Mouse (Mus musculus): Measurements from ENCODE around the gene Etl4. TPM values are rescaled to one million over a fixed set of nuclear protein-coding genes. Genes with fewer than 3 reads are reported as not detected.

Gene Etl4
- total and polyA plus RNA-seq, 2 experiments from 2014 or later: 6.4 to 14.8 TPM

DNA sequence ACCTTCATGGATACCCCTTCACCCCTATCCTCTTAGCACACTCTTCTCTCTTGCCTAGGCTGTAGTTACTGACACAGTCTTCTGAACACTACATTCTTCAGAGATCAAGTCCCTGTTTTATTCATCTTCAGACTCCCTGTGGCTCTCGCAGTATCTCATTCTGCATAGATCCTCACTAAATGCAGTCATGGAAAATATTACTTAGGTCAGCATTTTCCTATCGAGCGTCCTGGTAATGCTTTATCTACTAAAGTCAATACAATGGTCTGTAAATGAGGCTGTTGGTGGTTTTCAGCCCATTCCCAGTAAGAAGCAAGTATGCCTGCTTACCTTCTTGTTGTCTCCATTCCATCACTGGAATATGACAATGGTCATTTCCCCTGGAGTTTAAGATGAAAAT, 811.5 kb downstream of the Etl4 start:
- Histone ChIP-seq H3K36me3 (ENCODE audit: insufficient read depth, low read length) (no peaks in the 10 kb centered on the region), H3K27ac (no peak overlapping the region), H3K27me3 (ENCODE audit: insufficient read depth, low read length) (no peaks in the 10 kb centered on the region), H3K4me1 (ENCODE audit: insufficient read depth, low read length) (0 out of 2 replicates have a peak, but pooled peaks cover 4% of the 10 kb centered on the region), H3K4me2 (ENCODE audit: low read depth, low read length) (no peak overlapping the region), H3K9me3 (ENCODE audit: low read length) (no peaks in the 10 kb centered on the region), H3K4me3 (ENCODE audit: low read length) (no peak overlapping the region), H3K9ac (replicated peaks; ENCODE audit: low read length) (no peak overlapping the region)
- WGBS: 84% methylated on average over 3 of the region's 3 CpGs
- no peak for TF ChIP-seq CTCF (IDR thresholded peaks at IDR 0.05; ENCODE audit: low read depth)
- DNase-seq (ENCODE audit: low spot score) (no peak), ATAC-seq (no peak)

- no peaks in the 10 kb centered on the region for H3K27me3 ChIP-seq (ENCODE audit: insufficient read depth, low read length)
- H3K4me3 ChIP-seq (ENCODE audit: low read length): peak overlapping the region; percentile 1; the same call in 1 of the 2 replicates
- DNase-seq (ENCODE audit: low spot score) (peak; percentile 14), ATAC-seq (0 out of 2 replicates have a peak, but pooled peaks have one; percentile 12)
- no peak overlapping the region for H3K9ac ChIP-seq (replicated peaks; ENCODE audit: low read length)
- H3K4me1 ChIP-seq (ENCODE audit: insufficient read depth, low read length): 0 out of 2 replicates have a peak, but pooled peaks cover 4% of the 10 kb centered on the region
- no peak overlapping the region for H3K27ac ChIP-seq
- no peaks in the 10 kb centered on the region for H3K36me3 ChIP-seq (ENCODE audit: insufficient read depth, low read length)
- 16% methylated on average over 15 of the region's 15 CpGs for WGBS
- H3K9me3 ChIP-seq (ENCODE audit: low read length): no peaks in the 10 kb centered on the region
- TF ChIP-seq CTCF (IDR thresholded peaks at IDR 0.05; ENCODE audit: low read depth): no peak
- peak overlapping the region; percentile 46 for H3K4me2 ChIP-seq (ENCODE audit: low read depth, low read length)
Observed at GRCm38 (mm10) chr2:20722165-20722991, 812.8 kb downstream of the Etl4 start.

DNA sequence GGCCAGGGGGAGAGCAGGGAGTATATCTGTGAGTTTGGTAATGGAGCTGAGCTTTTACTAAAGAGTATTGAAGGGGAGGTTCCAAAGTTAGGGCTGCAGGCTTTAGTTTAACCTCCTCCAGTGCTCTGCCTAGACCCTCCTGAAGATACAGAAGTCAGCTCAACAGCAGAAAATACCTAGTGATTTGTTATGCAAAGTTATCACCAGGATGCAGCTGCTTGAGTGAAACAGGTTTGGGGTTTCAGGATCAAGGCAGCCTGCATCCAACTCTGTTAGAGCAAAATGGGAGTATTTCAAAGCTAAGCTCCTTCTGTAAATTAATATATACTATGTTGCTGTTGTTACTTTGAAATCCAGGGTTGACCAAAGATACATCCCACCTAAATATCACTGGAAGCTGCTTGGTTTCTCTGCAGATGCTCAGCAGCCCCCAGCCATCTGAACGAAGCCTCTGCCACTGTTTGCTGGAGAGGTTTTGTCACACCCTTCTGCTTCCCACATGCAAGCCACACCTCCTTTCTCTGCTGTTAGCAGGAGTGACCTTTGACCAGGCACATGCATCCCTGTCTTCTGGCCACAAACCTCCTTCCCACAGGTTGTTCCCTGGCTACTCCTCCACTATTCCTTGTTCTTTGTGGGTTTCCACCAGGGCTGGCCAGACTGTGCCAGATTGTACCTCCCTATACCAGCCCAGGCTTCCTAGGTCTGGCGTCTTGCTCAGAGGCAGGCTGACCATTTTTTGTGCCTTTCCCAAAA, 814.6 kb downstream of the Etl4 start:
- H3K4me2 ChIP-seq (ENCODE audit: low read depth, low read length): no peak overlapping the region
- H3K4me3 ChIP-seq (ENCODE audit: low read length): no peak overlapping the region
- H3K4me1 ChIP-seq (ENCODE audit: insufficient read depth, low read length): 0 out of 2 replicates have a peak, but pooled peaks cover 4% of the 10 kb centered on the region
- no peaks in the 10 kb centered on the region for H3K27me3 ChIP-seq (ENCODE audit: insufficient read depth, low read length)
- TF ChIP-seq CTCF (IDR thresholded peaks at IDR 0.05; ENCODE audit: low read depth): no peak
- H3K9ac ChIP-seq (replicated peaks; ENCODE audit: low read length): no peak overlapping the region
- H3K27ac ChIP-seq: no peak overlapping the region
- H3K36me3 ChIP-seq (ENCODE audit: insufficient read depth, low read length): no peaks in the 10 kb centered on the region
- 43% methylated on average over 2 of the region's 2 CpGs for WGBS
- no peak for DNase-seq (ENCODE audit: low spot score)
- no peaks in the 10 kb centered on the region for H3K9me3 ChIP-seq (ENCODE audit: low read length)
- peak; percentile 35; the same call in 1 of the 2 replicates for ATAC-seq

DNA sequence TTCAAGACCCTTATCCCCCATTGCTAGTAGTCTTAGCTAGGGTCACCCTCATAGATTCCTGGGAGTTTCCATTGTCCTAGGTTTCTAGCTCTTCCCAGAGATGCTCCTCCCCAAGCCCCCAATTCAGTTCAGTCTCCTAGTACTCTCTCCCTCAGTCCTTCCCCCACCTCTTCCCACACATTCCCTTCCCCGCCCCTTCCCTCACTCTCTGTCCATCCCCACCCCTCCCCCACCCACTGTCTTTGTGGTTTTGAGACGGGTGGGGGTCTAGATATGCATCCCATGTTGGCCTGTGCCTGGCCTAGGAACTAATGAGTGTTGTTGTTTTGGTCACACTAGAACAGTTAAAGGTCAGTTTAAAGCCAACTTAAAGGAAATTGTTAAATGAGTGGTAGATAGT, 817.4 kb downstream of the Etl4 start:
- Histone ChIP-seq H3K9ac (replicated peaks; ENCODE audit: low read length) (no peak overlapping the region), H3K36me3 (ENCODE audit: insufficient read depth, low read length) (no peaks in the 10 kb centered on the region), H3K27ac (no peak overlapping the region), H3K4me1 (ENCODE audit: insufficient read depth, low read length) (0 out of 2 replicates have a peak, but pooled peaks cover 4% of the 10 kb centered on the region), H3K9me3 (ENCODE audit: low read length) (no peaks in the 10 kb centered on the region), H3K27me3 (ENCODE audit: insufficient read depth, low read length) (no peaks in the 10 kb centered on the region), H3K4me3 (ENCODE audit: low read length) (no peak overlapping the region), H3K4me2 (ENCODE audit: low read depth, low read length) (no peak overlapping the region)
- no peak for TF ChIP-seq CTCF (IDR thresholded peaks at IDR 0.05; ENCODE audit: low read depth)
- ATAC-seq (no peak), DNase-seq (ENCODE audit: low spot score) (no peak)
- 73% methylated on average over 2 of the region's 2 CpGs for WGBS

GRCm38 (mm10) chr2:20727752-20728438, 818.3 kb downstream of the Etl4 start:
- DNase-seq (ENCODE audit: low spot score) (no peak), ATAC-seq (no peak)
- 87% methylated on average over 6 of the region's 6 CpGs for WGBS
- Histone ChIP-seq H3K4me1 (ENCODE audit: insufficient read depth, low read length) (0 out of 2 replicates have a peak, but pooled peaks cover 2% of the 10 kb centered on the region), H3K27me3 (ENCODE audit: insufficient read depth, low read length) (no peaks in the 10 kb centered on the region), H3K9ac (replicated peaks; ENCODE audit: low read length) (no peak overlapping the region), H3K4me3 (ENCODE audit: low read length) (no peak overlapping the region), H3K4me2 (ENCODE audit: low read depth, low read length) (no peak overlapping the region), H3K9me3 (ENCODE audit: low read length) (no peaks in the 10 kb centered on the region), H3K36me3 (ENCODE audit: insufficient read depth, low read length) (no peaks in the 10 kb centered on the region), H3K27ac (no peak overlapping the region)
- no peak for TF ChIP-seq CTCF (IDR thresholded peaks at IDR 0.05; ENCODE audit: low read depth)

GRCm38 (mm10) chr2:20735444-20735843, 825.9 kb downstream of the Etl4 start:
- no peak overlapping the region for H3K4me2 ChIP-seq (ENCODE audit: low read depth, low read length)
- H3K4me3 ChIP-seq (ENCODE audit: low read length): no peak overlapping the region
- no peak for ATAC-seq
- H3K36me3 ChIP-seq (ENCODE audit: insufficient read depth, low read length): no peaks in the 10 kb centered on the region
- H3K4me1 ChIP-seq (ENCODE audit: insufficient read depth, low read length): no peaks in the 10 kb centered on the region
- no peak overlapping the region for H3K27ac ChIP-seq
- TF ChIP-seq CTCF (IDR thresholded peaks at IDR 0.05; ENCODE audit: low read depth): no peak
- WGBS: 33% methylated on average over 3 of the region's 3 CpGs
- no peak overlapping the region for H3K9ac ChIP-seq (replicated peaks; ENCODE audit: low read length)
- H3K9me3 ChIP-seq (ENCODE audit: low read length): no peaks in the 10 kb centered on the region
- H3K27me3 ChIP-seq (ENCODE audit: insufficient read depth, low read length): no peaks in the 10 kb centered on the region
- DNase-seq (ENCODE audit: low spot score): no peak
